Mouse (Mus musculus) forebrain, postnatal 0 days (tissue): ENCODE measurements around the gene Pef1. TPM values are rescaled to one million over a fixed set of nuclear protein-coding genes. Genes with fewer than 3 reads are reported as not detected.

ENCODE experiments used
- ATAC-seq: fragments of 200-750 bp; cut with Nextera tagmentation; 2 replicates; pipeline ENCODE4 v1.8.0; 2017; ENCODE audit warnings: mild to moderate bottlenecking, moderate library complexity
- DNase-seq: peaks from one replicate; pipeline ENCODE4 v3.0.0-alpha.2; 2015
- H3K27ac ChIP-seq: fragments of 300-500 bp; sonication (generic); 2 replicates; pipeline ENCODE4 v1.5.1; 2014; ENCODE audit warnings: low read depth, mild to moderate bottlenecking, antibody characterized with exemption, low read length, moderate library complexity, mixed read lengths
- H3K27me3 ChIP-seq: fragments of 300-500 bp; sonication (generic); 2 replicates; pipeline ENCODE4 v1.6.1; 2014; ENCODE audit warnings: mild to moderate bottlenecking, low read length, mixed read lengths; ENCODE audit not compliant: insufficient read depth
- H3K36me3 ChIP-seq: fragments of 300-500 bp; sonication (generic); 2 replicates; pipeline ENCODE4 v1.6.1; 2014; ENCODE audit warnings: mild to moderate bottlenecking, moderate library complexity; ENCODE audit not compliant: insufficient read depth
- H3K4me1 ChIP-seq: fragments of 300-500 bp; sonication (generic); 2 replicates; pipeline ENCODE4 v1.6.1; 2014; ENCODE audit warnings: antibody characterized with exemption; ENCODE audit not compliant: insufficient read depth
- H3K4me2 ChIP-seq: fragments of 300-500 bp; sonication (generic); 2 replicates; pipeline ENCODE4 v1.6.1; 2014; ENCODE audit warnings: low read depth, mild to moderate bottlenecking, moderate library complexity
- H3K4me3 ChIP-seq: fragments of 300-500 bp; sonication (generic); 2 replicates; pipeline ENCODE4 v1.5.1; 2014; ENCODE audit warnings: low read depth, low read length, mixed read lengths
- H3K9ac ChIP-seq: fragments of 300-500 bp; sonication (generic); 2 replicates; pipeline ENCODE4 v1.6.1; 2014; ENCODE audit warnings: mild to moderate bottlenecking
- H3K9me3 ChIP-seq: fragments of 300-500 bp; sonication (generic); 2 replicates; pipeline ENCODE4 v1.6.1; 2016; ENCODE audit warnings: low read length
- CTCF ChIP-seq: sonication (generic); IDR thresholded peaks from 2 replicates; pipeline ENCODE4 v1.5.1; 2016; ENCODE audit warnings: antibody characterized with exemption, control low read depth, low read depth
- WGBS: fragments of 180-500 bp; shearing (Covaris S2); extraction: QIAGEN DNeasy Blood & Tissue Kit; methylation state at CpG from one replicate; pipeline ENCODE4 v1.1.7; 2014; 5-methylcytosine and 5-hydroxymethylcytosine counted together
- polyA plus RNA-seq: library from polyadenylated mRNA; unstranded; fragments of >200 nt; fragmentation: Nextera tagmentation; extraction: Ambion mirVana; gene quantifications from 2 replicates; pipeline ENCODE4 v1.2.1, GENCODE M21; 2015
- total RNA-seq: library from RNA; depleted of rRNA; stranded (reverse); fragments of >200 nt; gene quantifications from 2 replicates; pipeline ENCODE4 v1.2.3, GENCODE M21; 2014

Pef1 gene
- total and polyA plus RNA-seq, 2 experiments from 2014 or later = 51.6 to 58.5 TPM

DNA sequence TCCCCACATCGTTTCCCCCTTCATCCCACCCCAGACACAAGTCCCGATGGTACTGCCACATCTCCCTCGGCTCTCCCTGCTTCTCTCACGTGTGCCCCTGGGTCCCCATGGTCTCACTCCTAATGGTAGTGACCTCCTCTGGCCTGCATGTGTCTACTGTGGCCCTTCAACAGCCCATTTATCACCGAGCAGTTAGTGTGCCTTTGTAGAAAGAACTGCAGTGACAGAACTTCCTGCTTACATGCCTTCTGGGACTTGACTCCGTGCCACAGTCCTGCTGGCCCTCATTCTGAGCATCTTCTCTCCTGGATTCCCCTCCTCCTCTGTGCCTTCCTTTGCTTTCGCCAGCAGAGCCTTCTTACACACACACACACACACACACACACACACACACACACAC, 39.2 kb upstream of the Pef1 start:
- 65% methylated on average over 7 of the region's 7 CpGs for WGBS
- DNase-seq (no peak), ATAC-seq (no peak)
- no peak for TF ChIP-seq CTCF
- Histone ChIP-seq H3K9me3 (no peaks in the 10 kb centered on the region), H3K27me3 (no peaks in the 10 kb centered on the region), H3K27ac (no peak overlapping the region), H3K4me2 (no peak overlapping the region), H3K4me3 (no peak overlapping the region), H3K4me1 (no peaks in the 10 kb centered on the region), H3K36me3 (no peaks in the 10 kb centered on the region), H3K9ac (no peak overlapping the region)

DNA sequence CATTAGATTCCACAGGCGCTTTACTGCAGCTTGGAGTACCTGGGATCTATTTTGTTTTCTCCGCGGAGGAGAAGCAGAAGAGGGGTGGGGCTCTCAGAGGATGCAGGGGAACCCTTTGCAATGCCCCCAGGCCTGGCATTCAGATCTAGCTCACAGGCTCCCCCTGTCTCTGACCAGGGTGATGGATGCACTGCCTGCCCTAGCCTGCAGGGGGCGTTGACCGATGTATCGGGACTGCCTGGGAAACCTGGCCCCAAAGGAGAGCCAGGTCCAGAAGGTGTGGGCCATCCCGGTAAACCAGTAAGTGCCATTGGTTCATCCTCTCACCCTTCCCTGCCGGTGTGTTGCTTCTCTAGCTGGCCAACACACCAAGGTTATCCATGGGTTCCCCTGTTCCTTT, 35.5 kb upstream of the Pef1 start:
- H3K36me3 ChIP-seq = no peaks in the 10 kb centered on the region
- H3K4me3 ChIP-seq = no peak overlapping the region
- no peak for ATAC-seq
- no peak overlapping the region for H3K9ac ChIP-seq
- H3K4me1 ChIP-seq = no peaks in the 10 kb centered on the region
- no peak for DNase-seq
- WGBS = 16% methylated on average over 8 of the region's 8 CpGs
- H3K9me3 ChIP-seq = no peaks in the 10 kb centered on the region
- no peak overlapping the region for H3K4me2 ChIP-seq
- peak; percentile 74 for TF ChIP-seq CTCF
- H3K27me3 ChIP-seq = no peaks in the 10 kb centered on the region
- H3K27ac ChIP-seq = no peak overlapping the region

DNA sequence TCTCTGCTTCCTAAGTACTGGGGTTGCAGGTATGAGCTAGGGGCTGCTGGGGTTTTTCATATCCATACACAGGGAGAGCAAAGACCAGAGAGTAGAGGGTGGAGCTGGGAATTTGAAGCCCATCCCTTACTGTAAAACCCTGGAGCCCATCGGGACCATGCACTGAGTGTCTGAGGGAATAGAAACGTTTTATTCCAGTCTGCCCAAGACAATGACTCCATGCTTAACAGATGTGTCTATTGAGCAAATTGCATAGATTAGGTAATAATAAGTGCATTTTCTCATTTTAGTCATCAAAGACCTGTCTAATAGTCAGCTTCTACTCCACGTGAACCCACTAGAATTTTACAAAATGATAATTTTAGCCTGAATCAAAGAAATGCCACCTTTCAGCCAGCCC, 31.8 kb upstream of the Pef1 start:
- Histone ChIP-seq H3K9ac (no peak overlapping the region), H3K4me1 (no peaks in the 10 kb centered on the region), H3K9me3 (no peaks in the 10 kb centered on the region), H3K27ac (no peak overlapping the region), H3K4me2 (no peak overlapping the region), H3K27me3 (no peaks in the 10 kb centered on the region), H3K4me3 (no peak overlapping the region), H3K36me3 (no peaks in the 10 kb centered on the region)
- ATAC-seq = peak; percentile 59; the same call in 1 of the 2 replicates
- TF ChIP-seq CTCF = no peak
- 48% methylated on average over 3 of the region's 3 CpGs for WGBS
- no peak for DNase-seq

DNA sequence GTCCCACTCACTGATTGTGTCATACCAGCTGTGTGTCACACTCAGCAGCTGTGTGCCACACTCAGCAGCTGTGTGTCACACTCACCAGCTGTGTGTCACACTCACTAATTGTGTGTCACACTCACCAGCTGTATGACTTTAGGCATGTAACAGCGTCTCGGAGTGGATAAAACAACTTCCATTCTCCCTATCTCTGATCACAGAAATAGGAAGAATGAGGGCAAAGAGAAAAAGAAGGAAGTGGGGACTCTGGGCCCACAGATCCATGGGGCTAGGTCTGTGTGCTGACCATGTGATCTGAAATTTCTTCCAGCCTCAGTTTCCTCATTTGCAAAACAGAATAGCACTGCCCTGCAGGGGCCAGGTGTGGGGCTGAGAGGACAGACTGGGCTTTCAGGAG, 30.6 kb upstream of the Pef1 start:
- H3K9me3 ChIP-seq = no peaks in the 10 kb centered on the region
- DNase-seq (no peak), ATAC-seq (no peak)
- H3K36me3 ChIP-seq = no peaks in the 10 kb centered on the region
- no peaks in the 10 kb centered on the region for H3K4me1 ChIP-seq
- H3K27me3 ChIP-seq = no peaks in the 10 kb centered on the region
- H3K27ac ChIP-seq = no peak overlapping the region
- H3K4me2 ChIP-seq = no peak overlapping the region
- TF ChIP-seq CTCF = no peak
- H3K9ac ChIP-seq = no peak overlapping the region
- no peak overlapping the region for H3K4me3 ChIP-seq
- WGBS = 86% methylated on average over 2 of the region's 2 CpGs

DNA sequence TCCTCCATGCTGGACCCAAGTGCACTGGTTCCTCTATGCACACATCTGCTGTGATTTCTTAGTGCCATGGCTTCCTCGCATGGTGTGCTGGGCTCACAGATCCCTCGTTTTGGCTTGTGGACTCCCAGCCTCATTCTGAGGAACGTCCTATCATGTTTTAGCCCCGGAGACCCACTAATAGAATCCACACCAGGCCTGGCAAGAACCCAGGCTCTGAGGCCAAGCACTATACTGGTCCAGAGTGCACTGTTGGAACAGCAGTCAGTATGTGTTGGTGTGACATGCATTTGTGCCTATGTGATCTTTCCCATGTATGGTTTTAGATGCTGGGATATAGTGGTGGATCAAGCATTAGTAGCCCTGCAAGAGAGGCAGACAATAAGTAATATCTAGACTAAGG, 29.0 kb upstream of the Pef1 start:
- Histone ChIP-seq H3K27ac (no peak overlapping the region), H3K4me1 (0 out of 2 replicates have a peak, but pooled peaks cover under 1% of the 10 kb centered on the region), H3K27me3 (no peaks in the 10 kb centered on the region), H3K36me3 (no peaks in the 10 kb centered on the region), H3K4me2 (no peak overlapping the region), H3K4me3 (no peak overlapping the region), H3K9me3 (no peaks in the 10 kb centered on the region), H3K9ac (no peak overlapping the region)
- ATAC-seq (no peak), DNase-seq (no peak)
- 85% methylated on average over 4 of the region's 4 CpGs for WGBS
- TF ChIP-seq CTCF = no peak

DNA sequence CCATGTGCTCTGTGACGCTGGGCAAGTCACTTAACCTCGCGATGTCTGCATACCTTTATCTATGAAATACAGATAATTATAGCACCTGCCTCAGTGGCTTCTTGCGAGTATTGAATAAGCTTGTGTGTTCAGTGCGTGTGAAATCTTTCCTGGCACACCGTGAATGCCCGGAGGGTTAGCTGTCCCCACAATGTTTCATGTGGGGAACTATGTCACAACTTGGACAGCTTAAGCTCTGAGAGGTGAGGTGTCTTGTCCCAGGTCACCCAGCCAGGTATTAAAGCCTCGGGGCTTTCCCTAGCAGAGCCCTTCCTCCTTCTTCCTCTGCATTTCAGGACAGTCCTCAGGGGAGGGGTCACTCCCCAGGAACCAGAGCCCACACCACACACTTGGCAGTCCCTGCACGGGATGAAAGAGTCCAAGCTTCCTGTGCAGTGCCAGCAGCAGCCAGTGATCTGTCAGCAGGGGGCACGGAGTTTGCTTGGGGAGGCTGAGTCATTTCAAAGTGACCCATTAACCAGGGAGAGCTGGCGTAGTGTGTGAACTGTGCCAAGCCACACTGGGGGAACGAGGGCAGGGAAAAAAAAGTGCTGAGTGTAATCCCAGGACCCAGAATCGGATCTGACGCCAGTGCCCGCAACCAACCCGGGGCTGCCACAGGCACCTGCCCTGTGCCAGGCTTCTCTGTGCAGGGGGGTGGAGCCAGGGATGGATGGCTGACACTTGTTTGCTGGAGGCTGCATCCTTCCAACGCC, 27.4 kb upstream of the Pef1 start:
- Histone ChIP-seq H3K4me2 (no peak overlapping the region), H3K9me3 (no peaks in the 10 kb centered on the region), H3K4me3 (no peak overlapping the region), H3K4me1 (peaks cover 8% of the 10 kb centered on the region; the same call in 1 of the 2 replicates), H3K36me3 (no peaks in the 10 kb centered on the region), H3K27me3 (no peaks in the 10 kb centered on the region), H3K9ac (no peak overlapping the region), H3K27ac (no peak overlapping the region)
- peak; percentile 57 for DNase-seq
- TF ChIP-seq CTCF = peak; percentile 17
- peak; percentile 66 for ATAC-seq
- 43% methylated on average over 17 of the region's 17 CpGs for WGBS

DNA sequence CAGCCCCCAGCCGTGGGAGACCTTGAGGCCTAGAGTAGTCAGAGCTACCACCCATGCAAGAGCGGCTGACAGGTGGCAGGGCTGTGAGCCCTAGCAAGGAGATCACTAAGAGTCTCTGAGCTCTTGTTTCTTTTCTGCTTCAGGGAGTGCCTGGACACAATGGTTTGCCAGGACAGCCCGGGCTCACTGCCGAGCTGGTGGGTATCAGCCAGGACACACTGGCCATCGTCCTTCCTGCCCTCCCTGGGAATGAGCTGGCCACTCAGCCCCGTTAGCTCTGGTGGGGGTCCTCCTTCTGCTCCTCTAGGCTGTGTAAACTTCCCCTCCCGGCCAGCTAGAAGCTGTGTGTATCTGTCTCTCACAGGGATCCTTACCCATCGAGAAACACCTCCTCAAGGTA, 25.5 kb upstream of the Pef1 start:
- no peak for DNase-seq
- no peak overlapping the region for H3K4me3 ChIP-seq
- H3K27ac ChIP-seq = no peak overlapping the region
- H3K9ac ChIP-seq = no peak overlapping the region
- peaks cover 9% of the 10 kb centered on the region; the same call in 1 of the 2 replicates for H3K4me1 ChIP-seq
- H3K4me2 ChIP-seq = no peak overlapping the region
- 35% methylated on average over 8 of the region's 8 CpGs for WGBS
- no peaks in the 10 kb centered on the region for H3K36me3 ChIP-seq
- ATAC-seq = no peak
- TF ChIP-seq CTCF = no peak
- H3K27me3 ChIP-seq = no peaks in the 10 kb centered on the region
- no peaks in the 10 kb centered on the region for H3K9me3 ChIP-seq
